Mouse (Mus musculus): ENCODE measurements at regions not wholly inside any gene's neighbourhood (a gene's known extent, or its start where the extent isn't known, plus 50 kb on each side); places are given as distances from the start of the nearest gene placed in this dataset.

GRCm38 (mm10) chr13:45195562-45195961 lies 117.1 kb downstream of the Gm9817 start:
- H3K27me3 ChIP-seq (ENCODE audit: control insufficient read depth, insufficient read depth, low read length, poor library complexity, severe bottlenecking): no peaks in the 10 kb centered on the region
- no peak for DNase-seq (ENCODE audit: low read depth, low spot score)
- H3K36me3 ChIP-seq (ENCODE audit: control insufficient read depth, insufficient read depth, low read length, poor library complexity, severe bottlenecking): no peaks in the 10 kb centered on the region

DNA sequence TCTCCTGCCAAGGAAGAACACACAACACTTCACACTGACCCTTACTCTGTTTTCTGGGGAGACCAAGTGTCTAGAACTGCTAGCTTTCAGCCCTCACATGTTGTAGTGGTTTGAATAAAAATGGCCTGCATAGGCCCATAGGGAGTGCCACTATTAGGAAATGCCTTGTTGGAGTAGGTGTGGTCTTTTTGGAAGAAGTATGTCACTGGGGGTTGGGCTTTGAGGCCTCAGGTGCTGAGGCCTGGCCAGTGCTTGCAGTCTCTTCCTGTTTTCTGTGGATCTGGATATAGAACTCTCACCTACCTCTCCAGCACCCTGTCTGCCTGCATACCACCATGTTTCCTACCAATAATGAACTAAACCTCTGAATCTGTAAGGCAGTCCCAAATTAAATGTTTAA lies 117.9 kb downstream of the Gm9817 start:
- Histone ChIP-seq H3K27me3 (ENCODE audit: control insufficient read depth, insufficient read depth, low read length, poor library complexity, severe bottlenecking) (no peaks in the 10 kb centered on the region), H3K36me3 (ENCODE audit: control insufficient read depth, insufficient read depth, low read length, poor library complexity, severe bottlenecking) (no peaks in the 10 kb centered on the region)
- no peak for DNase-seq (ENCODE audit: low read depth, low spot score)

DNA sequence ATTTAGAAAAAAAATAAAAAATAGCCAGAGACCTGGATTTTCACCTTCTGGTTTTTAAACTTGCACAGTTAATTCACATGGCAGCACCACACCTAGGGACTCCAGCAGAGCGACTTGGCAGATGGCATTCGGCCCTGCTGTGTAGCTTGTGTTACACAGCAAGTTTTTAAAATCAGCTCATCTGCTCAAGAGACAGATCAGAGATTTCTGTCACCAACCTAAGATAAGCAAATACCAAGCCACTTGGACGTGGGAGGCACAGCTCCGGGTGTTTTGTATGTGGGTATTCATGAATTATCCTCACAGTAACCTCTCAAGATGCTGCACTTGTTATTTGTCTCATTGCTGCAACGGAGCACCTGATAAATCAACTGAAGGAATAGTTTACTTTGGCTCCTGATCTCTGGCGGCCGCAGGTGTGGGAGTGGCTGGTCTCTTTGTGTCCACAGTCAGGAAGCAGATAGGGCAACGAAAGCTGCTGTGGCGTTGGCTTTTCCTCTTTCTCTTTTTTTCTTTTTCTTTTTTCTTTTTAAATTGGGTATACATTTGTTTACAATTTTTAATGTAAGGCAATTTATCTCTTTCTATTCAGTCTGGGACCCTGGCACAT lies 122.1 kb downstream of the Gm9817 start:
- H3K27me3 ChIP-seq (ENCODE audit: control insufficient read depth, insufficient read depth, low read length, poor library complexity, severe bottlenecking): no peaks in the 10 kb centered on the region
- no peaks in the 10 kb centered on the region for H3K36me3 ChIP-seq (ENCODE audit: control insufficient read depth, insufficient read depth, low read length, poor library complexity, severe bottlenecking)
- DNase-seq (ENCODE audit: low read depth, low spot score): no peak

DNA sequence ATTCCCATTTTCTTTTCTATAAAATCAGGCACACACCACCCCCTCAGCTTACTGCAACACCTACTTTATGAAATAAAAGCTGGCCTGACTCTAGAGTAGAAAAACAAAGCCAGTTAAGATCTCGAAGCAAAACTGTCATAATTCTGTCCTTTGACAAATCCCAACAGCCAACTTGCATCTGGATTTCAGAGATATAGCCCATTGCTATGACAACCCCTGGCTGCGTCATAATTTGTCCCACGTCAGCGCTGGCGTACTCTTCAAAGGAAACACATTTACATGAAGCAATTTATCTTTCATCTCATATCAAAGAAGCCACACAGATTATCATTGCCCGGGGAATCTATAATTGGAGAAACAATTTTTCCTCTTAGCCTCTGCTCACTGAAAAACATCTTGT lies 126.4 kb downstream of the Gm9817 start:
- H3K36me3 ChIP-seq (ENCODE audit: control insufficient read depth, insufficient read depth, low read length, poor library complexity, severe bottlenecking): no peaks in the 10 kb centered on the region
- DNase-seq (ENCODE audit: low read depth, low spot score): no peak
- H3K27me3 ChIP-seq (ENCODE audit: control insufficient read depth, insufficient read depth, low read length, poor library complexity, severe bottlenecking): no peaks in the 10 kb centered on the region

- no peaks in the 10 kb centered on the region for H3K36me3 ChIP-seq (ENCODE audit: control insufficient read depth, insufficient read depth, low read length, poor library complexity, severe bottlenecking)
- no peaks in the 10 kb centered on the region for H3K27me3 ChIP-seq (ENCODE audit: control insufficient read depth, insufficient read depth, low read length, poor library complexity, severe bottlenecking)
- no peak for DNase-seq (ENCODE audit: low read depth, low spot score)
Observed at GRCm38 (mm10) chr13:45208540-45209197, 130.2 kb downstream of the Gm9817 start.

DNA sequence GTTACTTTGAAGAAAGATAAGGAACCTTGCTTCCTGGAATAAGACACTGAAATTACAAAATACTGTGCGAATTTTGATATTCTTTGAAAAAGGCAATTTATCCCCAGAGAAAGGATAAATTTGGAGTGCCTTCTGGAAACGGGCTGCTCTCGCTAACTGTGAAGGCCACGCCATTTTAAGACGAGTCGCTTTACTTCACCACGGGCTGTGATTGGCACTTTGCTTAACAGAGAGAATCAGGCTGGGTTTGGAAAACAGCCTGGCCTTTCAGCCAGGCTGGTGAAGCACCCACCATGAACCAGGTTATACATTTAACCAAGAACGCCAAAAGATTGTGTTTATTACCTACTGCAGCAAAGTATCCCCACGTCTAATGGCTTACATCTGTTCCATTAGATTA lies 132.7 kb downstream of the Gm9817 start:
- DNase-seq (ENCODE audit: low read depth, low spot score): no peak

DNA sequence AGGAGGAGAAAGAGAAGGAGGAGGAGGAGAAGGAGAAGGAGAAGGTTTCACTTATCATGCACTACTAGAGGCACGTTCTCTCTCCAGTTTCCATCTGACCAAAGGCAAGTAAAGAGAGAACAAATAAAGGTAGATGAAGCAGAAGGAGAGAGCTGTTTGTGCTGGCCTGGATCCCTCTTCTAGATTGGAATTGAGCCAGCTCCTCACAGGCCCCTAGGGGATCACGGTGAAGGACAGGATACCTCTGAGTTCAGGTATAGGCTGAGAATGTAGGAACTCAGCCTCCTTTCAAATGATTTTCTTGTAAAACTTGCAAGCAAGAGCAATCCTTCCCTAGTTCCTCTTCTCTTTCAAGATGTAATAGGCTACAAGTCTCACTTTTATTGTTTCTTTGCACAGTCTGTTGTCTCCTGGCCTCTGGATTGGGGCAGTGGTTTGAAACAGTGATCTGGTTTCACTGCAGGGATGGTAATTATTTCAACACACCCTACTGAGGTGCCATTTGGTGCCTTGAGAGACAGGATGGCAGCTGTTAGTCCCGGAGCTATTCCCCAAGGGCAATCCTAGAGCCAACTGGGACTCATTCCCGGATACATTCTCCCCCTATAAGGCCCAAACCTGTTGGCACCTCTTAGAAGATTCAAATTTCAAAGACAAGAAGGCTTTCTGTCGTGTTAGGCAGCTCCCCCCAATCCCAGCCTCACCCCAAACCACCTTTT lies 134.8 kb downstream of the Gm9817 start:
- H3K36me3 ChIP-seq (ENCODE audit: control insufficient read depth, insufficient read depth, low read length, poor library complexity, severe bottlenecking): no peaks in the 10 kb centered on the region
- no peaks in the 10 kb centered on the region for H3K27me3 ChIP-seq (ENCODE audit: control insufficient read depth, insufficient read depth, low read length, poor library complexity, severe bottlenecking)
- DNase-seq (ENCODE audit: low read depth, low spot score): no peak

More for the DNA sequence above, 132.7 kb downstream of the Gm9817 start:
- Histone ChIP-seq H3K36me3 (ENCODE audit: control insufficient read depth, insufficient read depth, low read length, poor library complexity, severe bottlenecking) (no peaks in the 10 kb centered on the region), H3K27me3 (ENCODE audit: control insufficient read depth, insufficient read depth, low read length, poor library complexity, severe bottlenecking) (no peaks in the 10 kb centered on the region)

- Histone ChIP-seq H3K27me3 (ENCODE audit: control insufficient read depth, insufficient read depth, low read length, poor library complexity, severe bottlenecking) (no peaks in the 10 kb centered on the region), H3K36me3 (ENCODE audit: control insufficient read depth, insufficient read depth, low read length, poor library complexity, severe bottlenecking) (no peaks in the 10 kb centered on the region)
- no peak for DNase-seq (ENCODE audit: low read depth, low spot score)
Observed at GRCm38 (mm10) chr13:45218251-45218650, 139.8 kb downstream of the Gm9817 start.

DNA sequence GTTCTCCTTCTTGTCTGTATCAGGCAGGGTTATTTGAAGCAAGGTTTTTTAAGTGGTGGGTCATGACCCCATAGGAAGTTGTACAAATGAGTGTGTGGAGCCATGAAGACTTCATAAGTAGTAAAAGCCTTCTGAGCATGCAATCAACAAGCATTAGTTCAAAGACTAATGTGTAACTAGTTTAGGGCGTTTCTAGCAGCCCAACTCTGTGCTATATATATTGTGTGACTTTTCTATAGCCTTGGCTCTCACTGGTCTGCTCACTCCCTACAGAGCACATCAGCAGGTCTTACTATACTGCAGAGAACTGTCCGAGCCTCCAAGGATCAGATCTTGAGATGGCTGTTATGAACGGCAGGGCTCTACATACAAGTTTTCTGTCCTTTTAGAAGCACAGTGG lies 141.2 kb downstream of the Gm9817 start:
- Histone ChIP-seq H3K36me3 (ENCODE audit: control insufficient read depth, insufficient read depth, low read length, poor library complexity, severe bottlenecking) (no peaks in the 10 kb centered on the region), H3K27me3 (ENCODE audit: control insufficient read depth, insufficient read depth, low read length, poor library complexity, severe bottlenecking) (no peaks in the 10 kb centered on the region)
- DNase-seq (ENCODE audit: low read depth, low spot score): no peak

- no peak for DNase-seq (ENCODE audit: low read depth, low spot score)
- Histone ChIP-seq H3K27me3 (ENCODE audit: control insufficient read depth, insufficient read depth, low read length, poor library complexity, severe bottlenecking) (no peaks in the 10 kb centered on the region), H3K36me3 (ENCODE audit: control insufficient read depth, insufficient read depth, low read length, poor library complexity, severe bottlenecking) (no peaks in the 10 kb centered on the region)
Observed at GRCm38 (mm10) chr13:45230804-45231203, 152.3 kb downstream of the Gm9817 start.

DNA sequence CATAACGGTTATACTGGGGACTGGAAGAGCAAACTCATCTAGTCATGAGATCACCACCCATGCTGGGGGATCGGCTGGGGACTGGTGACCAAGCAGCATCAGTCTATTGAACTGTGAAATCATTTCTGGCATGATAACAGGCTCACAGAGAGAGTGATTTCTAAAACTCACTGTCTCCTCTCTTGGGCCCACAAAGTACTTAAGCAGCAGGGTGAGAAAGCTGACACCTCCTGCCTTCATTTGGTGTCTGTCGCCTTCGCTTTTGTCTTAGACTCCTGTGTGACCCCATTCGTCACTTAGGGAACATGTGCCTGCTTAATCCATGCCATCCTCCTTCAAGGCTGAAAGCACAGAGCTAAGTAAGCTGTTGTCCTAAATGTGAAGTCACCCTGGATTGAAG lies 154.3 kb upstream of the Mylip start:
- Histone ChIP-seq H3K27me3 (ENCODE audit: control insufficient read depth, insufficient read depth, low read length, poor library complexity, severe bottlenecking) (no peaks in the 10 kb centered on the region), H3K36me3 (ENCODE audit: control insufficient read depth, insufficient read depth, low read length, poor library complexity, severe bottlenecking) (no peaks in the 10 kb centered on the region)
- no peak for DNase-seq (ENCODE audit: low read depth, low spot score)

DNA sequence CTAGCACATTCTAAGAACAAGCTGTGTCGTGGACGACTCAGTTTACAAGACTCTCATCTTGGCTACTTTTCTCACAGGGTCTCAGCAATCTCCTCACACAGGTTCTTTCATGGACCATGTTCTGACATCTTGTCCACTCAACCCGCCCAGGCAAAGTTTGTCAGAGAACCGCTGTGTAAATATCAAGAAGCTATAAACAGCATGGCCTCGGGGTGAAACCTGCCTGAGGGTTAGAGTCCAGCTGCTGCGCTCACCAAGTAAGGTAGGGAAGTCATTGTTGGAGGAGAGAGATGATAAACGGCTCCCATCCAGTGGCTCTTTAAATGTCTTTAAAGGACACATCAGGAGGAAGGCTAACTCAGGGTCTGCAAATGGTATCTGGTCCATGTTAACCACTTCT lies 151.3 kb upstream of the Mylip start:
- Histone ChIP-seq H3K36me3 (ENCODE audit: control insufficient read depth, insufficient read depth, low read length, poor library complexity, severe bottlenecking) (no peaks in the 10 kb centered on the region), H3K27me3 (ENCODE audit: control insufficient read depth, insufficient read depth, low read length, poor library complexity, severe bottlenecking) (no peaks in the 10 kb centered on the region)
- DNase-seq (ENCODE audit: low read depth, low spot score): no peak

DNA sequence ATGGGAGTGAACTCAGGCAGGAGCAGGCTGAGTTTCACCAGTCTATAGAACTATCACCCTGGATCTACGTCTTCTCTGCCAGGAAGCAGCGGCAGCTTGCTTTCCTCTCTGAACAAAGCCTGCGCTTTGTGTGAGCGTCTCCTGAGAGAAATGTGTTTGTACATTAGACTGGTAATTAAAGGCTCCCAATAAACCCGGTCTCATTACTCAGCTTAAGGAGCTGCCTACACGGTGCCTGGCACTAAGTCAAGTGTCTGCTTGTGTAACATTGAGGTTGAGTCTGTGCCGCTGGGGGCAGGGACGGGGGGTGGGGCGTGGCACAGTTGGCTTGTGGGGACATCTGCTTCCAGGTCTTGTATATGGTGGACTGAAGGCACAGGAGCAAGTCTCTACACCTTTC lies 150.4 kb upstream of the Mylip start:
- Histone ChIP-seq H3K36me3 (ENCODE audit: control insufficient read depth, insufficient read depth, low read length, poor library complexity, severe bottlenecking) (no peaks in the 10 kb centered on the region), H3K27me3 (ENCODE audit: control insufficient read depth, insufficient read depth, low read length, poor library complexity, severe bottlenecking) (no peaks in the 10 kb centered on the region)
- no peak for DNase-seq (ENCODE audit: low read depth, low spot score)

DNA sequence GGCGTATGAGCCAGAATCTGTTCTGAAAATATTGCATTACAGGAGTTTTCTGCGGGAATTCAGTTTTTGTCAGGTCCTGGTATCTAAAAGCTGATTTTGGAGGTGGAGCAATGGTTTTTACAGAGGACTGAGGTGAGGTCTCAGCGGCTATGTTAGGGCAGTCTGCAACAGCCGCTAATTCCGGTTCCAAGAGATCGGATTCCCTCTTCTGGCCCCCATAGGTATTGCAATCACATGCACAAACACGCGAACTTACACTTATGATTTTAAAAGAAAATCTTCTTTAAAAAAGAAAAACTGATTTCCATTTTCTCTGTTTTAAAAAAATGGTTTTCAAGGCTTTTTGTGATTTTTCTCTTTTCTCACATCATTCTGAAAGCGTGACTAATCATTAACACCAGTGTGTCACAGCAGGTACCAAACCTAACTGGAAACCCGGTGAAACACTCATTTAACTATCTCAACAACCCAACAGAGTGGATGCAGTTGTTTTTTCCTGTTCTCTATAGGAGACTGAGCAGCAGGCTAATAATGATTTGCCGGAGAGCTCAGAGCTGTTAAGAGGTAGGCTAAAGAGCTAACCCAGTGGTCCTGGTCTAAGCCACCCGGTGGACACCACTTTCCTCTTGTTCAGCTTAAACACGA lies 149.4 kb upstream of the Mylip start:
- H3K27me3 ChIP-seq (ENCODE audit: control insufficient read depth, insufficient read depth, low read length, poor library complexity, severe bottlenecking): no peaks in the 10 kb centered on the region
- no peak for DNase-seq (ENCODE audit: low read depth, low spot score)

GRCm38 (mm10) chr13:45242261-45242660 lies 147.3 kb upstream of the Mylip start:
- Histone ChIP-seq H3K27me3 (ENCODE audit: control insufficient read depth, insufficient read depth, low read length, poor library complexity, severe bottlenecking) (no peaks in the 10 kb centered on the region), H3K36me3 (ENCODE audit: control insufficient read depth, insufficient read depth, low read length, poor library complexity, severe bottlenecking) (no peaks in the 10 kb centered on the region)
- DNase-seq (ENCODE audit: low read depth, low spot score): no peak

More for the DNA sequence above, 149.4 kb upstream of the Mylip start:
- H3K36me3 ChIP-seq (ENCODE audit: control insufficient read depth, insufficient read depth, low read length, poor library complexity, severe bottlenecking): no peaks in the 10 kb centered on the region
